Mouse (Mus musculus) stomach, postnatal 0 days (tissue): ENCODE results near the gene Tmed4. TPM values are rescaled to one million over a fixed set of nuclear protein-coding genes. Genes with fewer than 3 reads are reported as not detected.

Source experiments
- ATAC-seq: fragments of 200-750 bp; cut with Nextera tagmentation; 2 replicates; pipeline ENCODE4 v1.8.0; 2017; ENCODE audit not compliant: low FRiP score, low TSS enrichment
- DNase-seq: peaks from one replicate; pipeline ENCODE4 v3.0.0-alpha.2; 2016; ENCODE audit warnings: low spot score
- H3K27ac ChIP-seq: fragments of 300-500 bp; sonication (generic); replicated peaks from 2 replicates; pipeline ENCODE4 v1.5.1; 2014; ENCODE audit warnings: mild to moderate bottlenecking, control low read depth
- H3K27me3 ChIP-seq: fragments of 300-500 bp; sonication (generic); 2 replicates; pipeline ENCODE4 v1.6.1; 2014; ENCODE audit warnings: low read length; ENCODE audit not compliant: control insufficient read depth, insufficient read depth
- H3K36me3 ChIP-seq: fragments of 300-500 bp; sonication (generic); 2 replicates; pipeline ENCODE4 v1.6.1; 2014; ENCODE audit warnings: low read length, mixed read lengths; ENCODE audit not compliant: control insufficient read depth, insufficient read depth
- H3K4me1 ChIP-seq: fragments of 300-500 bp; sonication (generic); replicated peaks from 2 replicates; pipeline ENCODE4 v1.6.1; 2014; ENCODE audit warnings: antibody characterized with exemption; ENCODE audit not compliant: control insufficient read depth, insufficient read depth
- H3K4me2 ChIP-seq: fragments of 300-500 bp; sonication (generic); replicated peaks from 2 replicates; pipeline ENCODE4 v1.6.1; 2014; ENCODE audit warnings: low read depth, mild to moderate bottlenecking, control low read depth, moderate library complexity
- H3K4me3 ChIP-seq: fragments of 300-500 bp; sonication (generic); 2 replicates; pipeline ENCODE4 v1.5.1; 2014; ENCODE audit warnings: low read depth, low read length, control low read depth
- H3K9ac ChIP-seq: fragments of 300-500 bp; sonication (generic); 2 replicates; pipeline ENCODE4 v1.6.1; 2014; ENCODE audit warnings: mild to moderate bottlenecking, low read length, control low read depth, mixed read lengths
- H3K9me3 ChIP-seq: fragments of 300-500 bp; sonication (generic); 2 replicates; pipeline ENCODE4 v1.6.1; 2016; ENCODE audit warnings: low read length; ENCODE audit not compliant: control insufficient read depth
- CTCF ChIP-seq: IDR thresholded peaks from 2 replicates; pipeline ENCODE4 v1.5.1; 2016; ENCODE audit warnings: antibody characterized with exemption, low read depth, mild to moderate bottlenecking, moderate library complexity
- EP300 ChIP-seq: optimal IDR thresholded peaks from 2 replicates; pipeline ENCODE3; 2016; ENCODE audit warnings: antibody characterized with exemption
- WGBS: fragments of 180-500 bp; shearing (Covaris S2); extraction: QIAGEN DNeasy Blood & Tissue Kit; methylation state at CpG from one replicate; pipeline ENCODE4 v1.1.7; 2014; 5-methylcytosine and 5-hydroxymethylcytosine counted together
- polyA plus RNA-seq: library from polyadenylated mRNA; unstranded; fragments of >200 nt; fragmentation: Nextera tagmentation; extraction: Ambion mirVana; gene quantifications from 2 replicates; pipeline ENCODE4 v1.2.1, GENCODE M21; 2015

Gene Tmed4
- polyA plus RNA-seq, 1 experiment from 2014 or later, result 99.8 TPM

GRCm38 (mm10) chr11:6222187-6222586 lies 52.5 kb downstream of the Tmed4 start:
- WGBS, result 88% methylated on average over 10 of the region's 10 CpGs
- no peaks in the 10 kb centered on the region for H3K36me3 ChIP-seq
- TF ChIP-seq CTCF (0 out of 2 replicates have a peak, but pooled peaks have one; percentile 14), EP300 (no peak)
- no peak overlapping the region for H3K27ac ChIP-seq
- H3K27me3 ChIP-seq, result no peaks in the 10 kb centered on the region
- H3K4me3 ChIP-seq, result no peak overlapping the region
- DNase-seq, result no peak
- ATAC-seq, result no peak
- H3K9me3 ChIP-seq, result no peaks in the 10 kb centered on the region
- H3K4me1 ChIP-seq, result no peaks in the 10 kb centered on the region
- H3K9ac ChIP-seq, result no peak overlapping the region
- no peak overlapping the region for H3K4me2 ChIP-seq

Other genes with a start within 250 kb of the Tmed4 start
- 4.0 and 4.2 TPM in 2 replicates for gene Camk2b, start 208.5 kb downstream of the Tmed4 start, polyA plus RNA-seq
- gene A730071L15Rik, start 74.8 kb downstream of the Tmed4 start, polyA plus RNA-seq, result 0.27 and 0.33 TPM in 2 replicates
- 22.1 and 23.3 TPM in 2 replicates for gene Nudcd3, start 74.5 kb downstream of the Tmed4 start, polyA plus RNA-seq
- gene Npc1l1, start 44.7 kb downstream of the Tmed4 start, polyA plus RNA-seq, result 1.5 TPM in 2 replicates
- 50.3 and 54.7 TPM in 2 replicates for gene Ddx56, start 7.1 kb downstream of the Tmed4 start, polyA plus RNA-seq
- gene Ogdh, start 16.8 kb upstream of the Tmed4 start, polyA plus RNA-seq, result 82.3 and 99.8 TPM in 2 replicates
- gene Zmiz2, start 114.2 kb upstream of the Tmed4 start, polyA plus RNA-seq, result 7.1 and 8.7 TPM in 2 replicates
- gene Ppia, start 140.6 kb upstream of the Tmed4 start, polyA plus RNA-seq, result 4,199 and 4,786 TPM in 2 replicates
- gene H2afv, start 169.6 kb upstream of the Tmed4 start, polyA plus RNA-seq, result 187 and 198 TPM in 2 replicates
- gene Purb, start 201.0 kb upstream of the Tmed4 start, polyA plus RNA-seq, result 17.5 and 19.6 TPM in 2 replicates
- 0.77 and 0.85 TPM in 2 replicates for gene Myo1g, start 246.1 kb upstream of the Tmed4 start, polyA plus RNA-seq